Mouse (Mus musculus) liver, embryonic 12.5 days (tissue): ENCODE data around the gene Smbd1. TPM values are rescaled to one million over a fixed set of nuclear protein-coding genes. Genes with fewer than 3 reads are reported as not detected.

Experiments
- ATAC-seq: fragments of 200-750 bp; cut with Nextera tagmentation; 2 replicates; pipeline ENCODE4 v1.8.0; 2017; ENCODE audit warnings: moderate number of reproducible peaks, mild to moderate bottlenecking, moderate library complexity
- H3K27ac ChIP-seq: fragments of 300-500 bp; sonication (generic); 2 replicates; pipeline ENCODE4 v1.5.1; 2016; ENCODE audit warnings: mild to moderate bottlenecking
- H3K27me3 ChIP-seq: fragments of 300-500 bp; sonication (generic); replicated peaks from 2 replicates; pipeline ENCODE4 v1.6.1; 2016; ENCODE audit warnings: mild to moderate bottlenecking, moderate library complexity
- H3K36me3 ChIP-seq: fragments of 300-500 bp; sonication (generic); 2 replicates; pipeline ENCODE4 v1.6.1; 2016; ENCODE audit warnings: mild to moderate bottlenecking, moderate library complexity
- H3K4me1 ChIP-seq: fragments of 300-500 bp; sonication (generic); 2 replicates; pipeline ENCODE4 v1.6.1; 2016
- H3K4me2 ChIP-seq: fragments of 300-500 bp; sonication (generic); 2 replicates; pipeline ENCODE4 v1.6.1; 2016; ENCODE audit warnings: mild to moderate bottlenecking, moderate library complexity
- H3K4me3 ChIP-seq: fragments of 300-500 bp; sonication (generic); 2 replicates; pipeline ENCODE4 v1.5.1; 2016; ENCODE audit warnings: mild to moderate bottlenecking, moderate library complexity
- H3K9ac ChIP-seq: fragments of 300-500 bp; sonication (generic); 2 replicates; pipeline ENCODE4 v1.6.1; 2016; ENCODE audit warnings: mild to moderate bottlenecking, moderate library complexity
- H3K9me3 ChIP-seq: fragments of 300-500 bp; sonication (generic); replicated peaks from 2 replicates; pipeline ENCODE4 v1.6.1; 2016; ENCODE audit warnings: mild to moderate bottlenecking, moderate library complexity
- WGBS: fragments of 180-500 bp; shearing (Covaris S2); methylation state at CpG from one replicate; pipeline ENCODE4 v1.1.7; 2016; ENCODE audit not compliant: insufficient replicate concordance; 5-methylcytosine and 5-hydroxymethylcytosine counted together
- polyA plus RNA-seq: library from polyadenylated mRNA; unstranded; fragments of >200 nt; fragmentation: Nextera tagmentation; extraction: Ambion mirVana; gene quantifications from 2 replicates; pipeline ENCODE4 v1.2.1, GENCODE M21; 2016

Gene Smbd1
- polyA plus RNA-seq, 1 experiment from 2014 or later = not detected

GRCm38 (mm10) chr16:32778956-32779355 is 31.3 kb downstream of the Smbd1 start:
- H3K9ac ChIP-seq = no peak overlapping the region
- no peak overlapping the region for H3K4me3 ChIP-seq
- peaks cover 42% of the 10 kb centered on the region for H3K27me3 ChIP-seq
- no peak overlapping the region for H3K4me2 ChIP-seq
- no peaks in the 10 kb centered on the region for H3K36me3 ChIP-seq
- ATAC-seq = no peak
- no peaks in the 10 kb centered on the region for H3K4me1 ChIP-seq
- 28% methylated on average over 8 of the region's 8 CpGs for WGBS
- no peaks in the 10 kb centered on the region for H3K9me3 ChIP-seq
- H3K27ac ChIP-seq = no peak overlapping the region

DNA sequence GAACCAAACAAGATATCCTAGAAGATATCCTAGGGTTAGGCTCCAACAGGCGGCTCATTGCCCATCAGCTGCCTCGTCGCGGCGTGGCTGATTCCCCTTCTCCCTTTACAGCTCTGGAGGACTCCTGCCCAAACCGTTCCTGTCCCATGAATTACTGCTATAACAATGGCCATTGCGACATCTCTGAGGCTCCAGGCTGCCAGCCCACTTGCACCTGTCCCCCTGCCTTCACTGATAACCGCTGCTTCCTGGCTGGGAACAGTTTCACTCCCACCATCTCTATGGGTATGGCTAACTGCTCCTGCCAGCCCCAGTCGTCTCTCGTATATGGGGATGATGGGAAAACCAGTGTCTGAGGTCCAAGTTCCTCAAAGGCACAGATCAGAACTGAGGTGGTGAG is 33.6 kb downstream of the Smbd1 start:
- Histone ChIP-seq H3K27ac (no peak overlapping the region), H3K4me2 (no peak overlapping the region), H3K9ac (no peak overlapping the region), H3K27me3 (peaks cover 42% of the 10 kb centered on the region), H3K36me3 (no peaks in the 10 kb centered on the region), H3K4me1 (no peaks in the 10 kb centered on the region), H3K4me3 (no peak overlapping the region), H3K9me3 (no peaks in the 10 kb centered on the region)
- 45% methylated on average over 10 of the region's 10 CpGs for WGBS
- ATAC-seq = no peak

GRCm38 (mm10) chr16:32766904-32767303 is 43.4 kb downstream of the Smbd1 start:
- no peak for ATAC-seq
- no peak overlapping the region for H3K4me3 ChIP-seq
- H3K36me3 ChIP-seq = no peaks in the 10 kb centered on the region
- no peak overlapping the region for H3K9ac ChIP-seq
- H3K4me1 ChIP-seq = 0 out of 2 replicates have a peak, but pooled peaks cover 4% of the 10 kb centered on the region
- H3K27me3 ChIP-seq = peaks cover 10% of the 10 kb centered on the region
- no peak overlapping the region for H3K4me2 ChIP-seq
- no peak overlapping the region for H3K27ac ChIP-seq
- 76% methylated on average over 7 of the region's 7 CpGs for WGBS
- H3K9me3 ChIP-seq = no peaks in the 10 kb centered on the region

DNA sequence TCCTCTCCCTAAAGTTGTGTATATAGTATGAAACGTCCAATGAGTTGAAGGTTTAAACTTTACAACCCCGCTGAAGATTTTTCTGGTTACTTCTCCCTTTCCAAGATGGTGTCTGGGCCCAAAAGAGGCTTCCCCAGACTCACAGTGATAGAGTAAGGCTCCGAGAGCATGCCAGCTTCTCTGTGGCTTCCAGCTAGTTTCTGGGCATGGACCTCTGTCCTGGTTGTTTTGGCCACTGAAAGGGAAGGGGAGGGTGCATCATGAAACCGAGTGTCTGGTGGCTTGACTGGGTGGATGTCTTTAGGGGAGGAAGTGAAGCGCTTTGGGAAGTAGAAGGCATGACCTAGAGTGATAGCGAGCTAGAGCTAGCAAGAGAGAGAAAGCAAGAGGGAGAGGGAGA is 45.3 kb downstream of the Smbd1 start:
- WGBS = 51% methylated on average over 6 of the region's 6 CpGs
- no peak for ATAC-seq
- H3K9ac ChIP-seq = no peak overlapping the region
- H3K4me3 ChIP-seq = no peak overlapping the region
- H3K4me2 ChIP-seq = no peak overlapping the region
- H3K36me3 ChIP-seq = no peaks in the 10 kb centered on the region
- H3K27ac ChIP-seq = no peak overlapping the region
- no peaks in the 10 kb centered on the region for H3K9me3 ChIP-seq
- H3K27me3 ChIP-seq = peaks cover 10% of the 10 kb centered on the region
- 0 out of 2 replicates have a peak, but pooled peaks cover 4% of the 10 kb centered on the region for H3K4me1 ChIP-seq

DNA sequence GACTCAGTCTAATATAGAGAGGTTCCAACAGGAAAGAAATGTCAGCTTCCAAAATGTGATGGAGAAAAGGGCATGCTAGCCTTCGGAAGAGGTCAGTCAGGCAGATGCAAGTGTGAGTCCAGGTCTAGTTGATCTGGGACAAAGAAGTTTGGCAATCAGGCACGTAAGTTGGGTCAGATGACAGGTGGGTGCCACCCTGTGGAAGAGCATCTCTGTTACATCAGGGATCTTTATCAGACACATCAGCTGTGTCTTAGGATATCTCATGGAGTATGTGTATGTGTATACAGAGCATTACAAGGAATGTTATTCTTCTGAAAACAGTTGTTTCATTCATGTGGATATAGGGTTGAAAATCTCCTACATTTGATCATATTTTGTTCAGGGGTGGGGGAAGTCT is 45.7 kb downstream of the Smbd1 start:
- H3K9ac ChIP-seq = no peak overlapping the region
- peaks cover 10% of the 10 kb centered on the region for H3K27me3 ChIP-seq
- no peak overlapping the region for H3K27ac ChIP-seq
- 64% methylated on average over 2 of the region's 2 CpGs for WGBS
- H3K4me2 ChIP-seq = no peak overlapping the region
- 0 out of 2 replicates have a peak, but pooled peaks cover 4% of the 10 kb centered on the region for H3K4me1 ChIP-seq
- H3K4me3 ChIP-seq = no peak overlapping the region
- no peak for ATAC-seq
- H3K9me3 ChIP-seq = no peaks in the 10 kb centered on the region
- no peaks in the 10 kb centered on the region for H3K36me3 ChIP-seq

Other genes with a start within 250 kb of the Smbd1 start
- gene Tfrc, start 201.6 kb downstream of the Smbd1 start, polyA plus RNA-seq = 327 and 339 TPM in 2 replicates
- gene Tnk2, start 166.6 kb downstream of the Smbd1 start, polyA plus RNA-seq = 6.3 and 6.6 TPM in 2 replicates
- 0.59 and 0.63 TPM in 2 replicates for gene Muc4, start 74.6 kb downstream of the Smbd1 start, polyA plus RNA-seq
- gene Muc20, start 13.0 kb downstream of the Smbd1 start, polyA plus RNA-seq = not detected in 2 replicates
- 45.7 and 50.7 TPM in 2 replicates for gene Fyttd1, start 67.0 kb upstream of the Smbd1 start, polyA plus RNA-seq
- 7.3 and 7.7 TPM in 2 replicates for gene Rubcn, start 67.3 kb upstream of the Smbd1 start, polyA plus RNA-seq
- 9.9 and 10.1 TPM in 2 replicates for gene Lrch3, start 103.6 kb upstream of the Smbd1 start, polyA plus RNA-seq
- gene Iqcg, start 245.7 kb upstream of the Smbd1 start, polyA plus RNA-seq = 1.4 and 1.7 TPM in 2 replicates
- 867 and 937 TPM in 2 replicates for gene Rpl35a, start 246.0 kb upstream of the Smbd1 start, polyA plus RNA-seq